Mouse (Mus musculus) lung, embryonic 15.5 days (tissue): Measurements from ENCODE around the gene Shisa8. TPM values are rescaled to one million over a fixed set of nuclear protein-coding genes. Genes with fewer than 3 reads are reported as not detected.

Experiments used
- ATAC-seq: fragments of 200-750 bp; cut with Nextera tagmentation; 2 replicates; pipeline ENCODE4 v1.8.0; 2017; ENCODE audit warnings: moderate number of reproducible peaks, borderline replicate concordance; ENCODE audit not compliant: low FRiP score, low TSS enrichment; ENCODE audit errors: extremely low read depth
- H3K27ac ChIP-seq: fragments of 300-500 bp; sonication (generic); 2 replicates; pipeline ENCODE4 v1.5.1; 2015; ENCODE audit warnings: moderate library complexity, mild to moderate bottlenecking, inconsistent platforms
- H3K27me3 ChIP-seq: fragments of 300-500 bp; sonication (generic); 2 replicates; pipeline ENCODE4 v1.6.1; 2015; ENCODE audit warnings: inconsistent platforms
- H3K36me3 ChIP-seq: fragments of 300-500 bp; sonication (generic); 2 replicates; pipeline ENCODE4 v1.6.1; 2015; ENCODE audit warnings: inconsistent platforms
- H3K4me1 ChIP-seq: fragments of 300-500 bp; sonication (generic); 2 replicates; pipeline ENCODE4 v1.6.1; 2015; ENCODE audit warnings: inconsistent platforms
- H3K4me2 ChIP-seq: fragments of 300-500 bp; sonication (generic); 2 replicates; pipeline ENCODE4 v1.6.1; 2015; ENCODE audit warnings: inconsistent platforms, mild to moderate bottlenecking, moderate library complexity
- H3K4me3 ChIP-seq: fragments of 300-500 bp; sonication (generic); 2 replicates; pipeline ENCODE4 v1.5.1; 2015; ENCODE audit warnings: mild to moderate bottlenecking, inconsistent platforms
- H3K9ac ChIP-seq: fragments of 300-500 bp; sonication (generic); 2 replicates; pipeline ENCODE4 v1.6.1; 2015; ENCODE audit warnings: inconsistent platforms
- H3K9me3 ChIP-seq: fragments of 300-500 bp; sonication (generic); 2 replicates; pipeline ENCODE4 v1.6.1; 2016; ENCODE audit warnings: inconsistent platforms
- WGBS: fragments of 180-500 bp; shearing (Covaris S2); methylation state at CpG from one replicate; pipeline ENCODE4 v1.1.7; 2015; 5-methylcytosine and 5-hydroxymethylcytosine counted together
- polyA plus RNA-seq: library from polyadenylated mRNA; unstranded; fragments of >200 nt; fragmentation: Nextera tagmentation; extraction: Ambion mirVana; gene quantifications from 2 replicates; pipeline ENCODE4 v1.2.1, GENCODE M21; 2015

The Shisa8 gene
- polyA plus RNA-seq, 1 experiment from 2014 or later: 1.3 TPM

DNA sequence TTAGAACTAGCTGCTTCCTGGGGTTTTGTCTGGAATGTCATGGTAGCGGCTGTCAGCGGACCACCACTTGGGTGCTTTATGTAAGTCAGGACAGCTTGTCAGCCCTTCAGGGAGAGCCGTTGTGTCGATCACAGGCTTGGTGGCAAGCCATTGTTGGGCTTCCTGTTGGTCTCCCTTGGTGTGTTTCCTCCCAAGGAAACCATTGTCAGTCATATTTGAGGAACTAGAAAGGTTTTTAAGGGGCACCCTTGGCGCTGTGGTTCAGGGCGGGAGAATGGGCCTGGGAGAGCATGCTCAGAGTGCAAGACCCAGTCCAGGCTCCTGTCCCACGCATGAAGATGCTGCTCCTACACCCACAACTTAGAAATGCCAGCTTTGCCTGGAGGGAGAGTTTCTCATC, 14.3 kb downstream of the Shisa8 start:
- Histone ChIP-seq H3K9me3 (no peaks in the 10 kb centered on the region), H3K4me1 (no peaks in the 10 kb centered on the region), H3K27me3 (no peaks in the 10 kb centered on the region), H3K36me3 (peaks cover 93% of the 10 kb centered on the region), H3K9ac (no peak overlapping the region), H3K27ac (no peak overlapping the region), H3K4me3 (no peak overlapping the region), H3K4me2 (no peak overlapping the region)
- no peak for ATAC-seq
- 88% methylated on average over 7 of the region's 7 CpGs for WGBS

DNA sequence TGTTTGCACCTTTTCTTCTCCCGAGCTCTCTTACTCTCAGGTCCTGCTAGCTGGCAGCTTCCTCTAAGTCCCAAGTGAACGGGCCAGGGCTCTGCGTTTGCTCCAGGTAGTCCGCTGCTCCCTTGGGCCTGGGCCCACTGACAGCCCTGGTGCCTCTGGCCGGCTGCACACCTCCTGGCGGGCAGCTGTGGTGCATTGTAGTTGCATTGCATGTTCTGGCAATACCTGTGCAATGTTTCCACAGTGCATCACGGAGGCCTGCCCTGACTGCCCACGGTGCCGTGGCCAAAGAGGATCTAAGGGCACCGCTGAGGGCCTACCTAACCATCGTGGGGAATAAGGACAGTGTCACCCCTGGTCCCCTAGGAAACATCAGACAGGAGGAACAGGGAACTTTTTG, 14.7 kb downstream of the Shisa8 start:
- no peaks in the 10 kb centered on the region for H3K4me1 ChIP-seq
- H3K36me3 ChIP-seq: peaks cover 93% of the 10 kb centered on the region
- H3K9me3 ChIP-seq: no peaks in the 10 kb centered on the region
- H3K9ac ChIP-seq: no peak overlapping the region
- no peak overlapping the region for H3K4me3 ChIP-seq
- H3K27ac ChIP-seq: no peak overlapping the region
- no peak for ATAC-seq
- no peak overlapping the region for H3K4me2 ChIP-seq
- 94% methylated on average over 11 of the region's 11 CpGs for WGBS
- H3K27me3 ChIP-seq: no peaks in the 10 kb centered on the region

DNA sequence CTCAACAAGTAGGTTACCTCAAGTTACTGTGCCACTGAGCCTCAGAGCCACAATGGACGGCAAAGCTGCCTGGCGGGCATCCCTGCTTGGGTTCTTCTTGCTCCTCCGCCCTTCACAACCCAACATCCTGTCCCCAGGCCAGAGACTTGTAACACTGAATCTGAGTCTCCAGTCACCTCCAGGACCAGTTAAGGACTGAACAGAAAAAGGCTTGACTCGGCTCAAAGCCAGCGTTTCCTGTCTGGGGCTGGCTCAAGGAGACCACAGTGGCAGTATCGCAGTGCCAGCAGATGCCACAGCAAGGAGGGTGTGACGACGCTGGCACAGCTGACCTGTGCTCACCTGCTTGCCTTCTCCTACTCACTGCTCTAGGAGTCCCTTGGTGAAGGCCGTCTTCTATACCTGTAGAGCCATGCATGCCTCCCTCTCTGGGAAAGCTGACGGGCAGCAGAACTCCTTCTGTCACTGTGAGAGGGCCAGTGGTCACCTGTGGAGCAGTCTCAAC, 15.3 kb downstream of the Shisa8 start:
- Histone ChIP-seq H3K4me1 (no peaks in the 10 kb centered on the region), H3K4me3 (no peak overlapping the region), H3K4me2 (no peak overlapping the region), H3K27ac (no peak overlapping the region), H3K9ac (no peak overlapping the region), H3K36me3 (peaks cover 95% of the 10 kb centered on the region), H3K27me3 (no peaks in the 10 kb centered on the region), H3K9me3 (no peaks in the 10 kb centered on the region)
- ATAC-seq: no peak
- WGBS: 95% methylated on average over 10 of the region's 10 CpGs

DNA sequence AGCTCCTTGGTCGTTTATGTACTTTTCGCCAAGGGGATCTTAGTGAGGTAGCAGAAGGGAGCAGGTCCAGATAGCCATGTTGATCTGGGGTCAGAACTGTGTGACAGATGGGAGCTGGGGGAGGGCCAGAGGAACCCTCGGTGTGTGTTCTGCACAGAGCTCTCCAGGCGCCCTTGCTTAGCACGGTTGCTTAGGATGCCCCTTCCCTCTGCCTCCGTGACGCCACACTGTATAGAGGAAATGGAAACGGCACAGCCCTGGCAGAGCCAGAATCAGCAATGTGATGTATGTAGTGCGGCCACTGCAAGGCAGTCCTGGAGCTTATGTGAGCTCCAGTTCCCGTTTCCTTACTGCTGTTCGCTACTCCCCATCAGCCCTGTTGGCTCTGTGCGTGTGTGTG, 16.3 kb downstream of the Shisa8 start:
- H3K4me2 ChIP-seq: no peak overlapping the region
- no peaks in the 10 kb centered on the region for H3K27me3 ChIP-seq
- H3K27ac ChIP-seq: no peak overlapping the region
- H3K4me3 ChIP-seq: no peak overlapping the region
- H3K9ac ChIP-seq: no peak overlapping the region
- 85% methylated on average over 12 of the region's 12 CpGs for WGBS
- H3K36me3 ChIP-seq: peaks cover 95% of the 10 kb centered on the region
- ATAC-seq: no peak
- no peaks in the 10 kb centered on the region for H3K9me3 ChIP-seq
- no peaks in the 10 kb centered on the region for H3K4me1 ChIP-seq

DNA sequence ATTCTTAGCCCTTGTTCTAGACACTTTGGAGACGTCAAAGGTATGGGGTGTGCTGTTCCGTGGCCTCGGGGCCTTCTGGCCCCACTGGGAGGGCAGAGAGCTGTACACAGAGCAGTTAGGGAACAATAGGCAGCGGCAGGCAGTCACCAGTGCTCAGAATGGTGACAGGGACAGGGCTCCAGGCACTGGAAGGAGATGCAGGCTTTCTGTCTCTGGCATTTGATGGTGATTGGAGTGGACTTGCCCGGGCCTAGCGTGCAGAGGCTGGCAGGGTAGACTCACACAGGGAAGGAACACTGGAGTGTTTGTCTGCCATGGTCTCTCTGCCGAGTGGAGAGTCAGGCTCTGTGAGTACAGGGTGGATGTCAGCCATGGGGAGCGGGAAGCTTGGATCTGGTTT, 20.0 kb downstream of the Shisa8 start:
- no peak overlapping the region for H3K27ac ChIP-seq
- H3K4me2 ChIP-seq: no peak overlapping the region
- H3K4me3 ChIP-seq: no peak overlapping the region
- no peak for ATAC-seq
- peaks cover 86% of the 10 kb centered on the region for H3K36me3 ChIP-seq
- WGBS: 89% methylated on average over 8 of the region's 8 CpGs
- H3K27me3 ChIP-seq: no peaks in the 10 kb centered on the region
- H3K4me1 ChIP-seq: no peaks in the 10 kb centered on the region
- H3K9ac ChIP-seq: no peak overlapping the region
- H3K9me3 ChIP-seq: no peaks in the 10 kb centered on the region

DNA sequence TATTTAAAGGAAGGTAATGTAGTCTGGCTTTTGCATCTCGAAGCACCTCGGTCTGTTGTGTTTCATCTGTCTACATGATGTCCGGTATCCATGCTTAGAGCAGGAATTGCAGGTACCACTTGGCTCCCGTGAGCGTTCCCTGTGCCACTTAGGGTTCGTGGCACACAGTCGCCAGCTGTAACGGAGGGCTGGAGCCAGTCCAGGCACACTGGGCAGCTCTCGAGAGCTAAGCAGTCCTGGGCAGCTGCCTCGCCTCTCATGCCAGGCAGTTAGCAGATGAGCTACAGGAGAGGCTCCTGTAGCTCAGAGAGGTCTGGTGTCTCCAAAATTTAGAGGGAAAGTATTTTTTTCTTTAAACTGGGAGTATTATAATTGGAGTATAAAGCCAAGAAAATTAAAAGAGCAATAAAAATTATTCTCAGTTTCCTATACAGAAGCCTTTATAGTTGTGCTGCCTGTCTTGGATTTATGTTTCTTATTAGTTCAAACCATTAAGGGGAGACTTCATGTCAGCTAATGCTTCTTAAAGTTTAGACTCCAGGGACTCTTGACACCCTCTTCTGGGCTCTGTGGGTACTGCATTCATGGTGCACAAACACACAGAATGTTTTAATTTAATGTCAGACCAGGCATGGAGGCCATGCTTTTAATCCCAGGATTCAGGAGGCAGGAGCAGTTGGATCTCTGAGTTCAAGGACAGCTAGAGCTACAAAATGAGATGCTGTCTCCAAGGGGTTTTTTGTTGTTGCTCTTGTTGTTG, 24.0 kb downstream of the Shisa8 start:
- Histone ChIP-seq H3K9ac (no peak overlapping the region), H3K36me3 (peaks cover 86% of the 10 kb centered on the region), H3K4me2 (no peak overlapping the region), H3K27ac (no peak overlapping the region), H3K9me3 (no peaks in the 10 kb centered on the region), H3K27me3 (no peaks in the 10 kb centered on the region), H3K4me3 (no peak overlapping the region), H3K4me1 (no peaks in the 10 kb centered on the region)
- WGBS: 95% methylated on average over 10 of the region's 10 CpGs
- ATAC-seq: no peak

DNA sequence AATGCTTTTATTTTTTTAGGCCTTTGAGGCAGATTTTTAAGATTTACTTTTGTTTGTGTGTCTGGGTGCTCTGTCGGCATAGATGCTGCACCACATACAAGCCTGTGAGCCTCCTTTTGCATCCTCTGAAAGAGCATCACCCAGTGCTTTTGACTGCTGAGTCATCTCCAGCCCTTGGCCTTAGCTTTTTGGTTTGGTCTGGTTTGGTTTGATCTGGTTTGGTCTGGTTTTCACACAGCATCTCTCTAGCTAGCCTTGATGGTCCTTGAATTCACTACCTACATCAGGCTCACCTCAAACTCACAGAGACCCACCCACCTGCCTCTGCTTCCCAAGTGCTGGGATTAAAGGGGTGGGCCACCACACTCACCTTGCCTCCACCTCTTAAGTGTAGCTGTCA, 24.7 kb downstream of the Shisa8 start:
- Histone ChIP-seq H3K36me3 (peaks cover 86% of the 10 kb centered on the region), H3K4me2 (no peak overlapping the region), H3K9me3 (no peaks in the 10 kb centered on the region), H3K4me1 (no peaks in the 10 kb centered on the region), H3K4me3 (no peak overlapping the region), H3K27me3 (no peaks in the 10 kb centered on the region), H3K9ac (no peak overlapping the region), H3K27ac (no peak overlapping the region)
- no peak for ATAC-seq
- WGBS: 91% methylated on average over 1 of the region's 1 CpGs

DNA sequence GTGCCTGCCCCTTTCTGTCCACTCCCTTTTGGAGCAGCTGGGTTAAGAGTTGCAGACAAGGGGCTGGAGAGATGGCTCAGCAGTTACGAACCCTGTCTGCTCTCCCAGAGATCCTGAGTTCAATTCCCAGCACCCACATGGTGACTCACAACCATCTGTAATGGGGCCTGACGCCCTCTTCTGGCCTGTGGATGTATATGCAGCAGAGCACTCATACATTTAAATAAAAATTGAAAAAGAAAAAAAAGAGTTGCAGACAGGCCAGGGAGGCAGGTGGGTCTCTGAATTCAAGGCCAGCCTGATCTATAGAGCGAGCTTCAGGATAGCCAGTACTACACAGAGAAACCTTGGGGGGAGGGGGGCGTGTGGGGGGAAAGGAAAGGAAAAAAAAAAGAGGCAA, 25.2 kb downstream of the Shisa8 start:
- H3K27me3 ChIP-seq: no peaks in the 10 kb centered on the region
- whole genome bisulfite sequencing: 85% methylated on average over 4 of the region's 4 CpGs
- no peaks in the 10 kb centered on the region for H3K9me3 ChIP-seq
- H3K4me2 ChIP-seq: no peak overlapping the region
- no peak overlapping the region for H3K4me3 ChIP-seq
- no peaks in the 10 kb centered on the region for H3K4me1 ChIP-seq
- H3K36me3 ChIP-seq: peaks cover 86% of the 10 kb centered on the region
- H3K27ac ChIP-seq: no peak overlapping the region
- H3K9ac ChIP-seq: no peak overlapping the region
- ATAC-seq: no peak

DNA sequence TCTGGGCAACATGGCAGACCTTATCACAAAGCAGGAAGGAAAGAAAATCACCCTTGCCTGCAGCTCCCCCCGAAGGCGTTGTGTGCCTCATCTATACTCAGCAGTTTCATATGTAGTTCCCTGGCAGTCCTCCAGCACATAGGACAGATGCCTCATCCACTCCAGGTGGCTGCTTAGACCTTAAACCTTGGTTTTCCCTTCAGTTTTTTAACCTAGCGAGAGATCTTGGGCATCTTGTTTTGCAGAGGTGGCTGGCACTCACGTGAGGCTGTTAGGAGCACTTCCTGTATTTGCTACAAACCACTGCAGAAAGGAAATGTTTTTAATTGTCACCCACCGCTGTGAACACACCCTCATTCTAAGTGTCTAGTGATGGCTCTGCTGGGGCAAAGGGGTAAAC, 25.7 kb downstream of the Shisa8 start:
- H3K4me2 ChIP-seq: no peak overlapping the region
- no peak overlapping the region for H3K27ac ChIP-seq
- no peaks in the 10 kb centered on the region for H3K4me1 ChIP-seq
- no peak for ATAC-seq
- H3K27me3 ChIP-seq: no peaks in the 10 kb centered on the region
- peaks cover 86% of the 10 kb centered on the region for H3K36me3 ChIP-seq
- H3K4me3 ChIP-seq: no peak overlapping the region
- WGBS: 82% methylated on average over 5 of the region's 5 CpGs
- H3K9ac ChIP-seq: no peak overlapping the region
- no peaks in the 10 kb centered on the region for H3K9me3 ChIP-seq

DNA sequence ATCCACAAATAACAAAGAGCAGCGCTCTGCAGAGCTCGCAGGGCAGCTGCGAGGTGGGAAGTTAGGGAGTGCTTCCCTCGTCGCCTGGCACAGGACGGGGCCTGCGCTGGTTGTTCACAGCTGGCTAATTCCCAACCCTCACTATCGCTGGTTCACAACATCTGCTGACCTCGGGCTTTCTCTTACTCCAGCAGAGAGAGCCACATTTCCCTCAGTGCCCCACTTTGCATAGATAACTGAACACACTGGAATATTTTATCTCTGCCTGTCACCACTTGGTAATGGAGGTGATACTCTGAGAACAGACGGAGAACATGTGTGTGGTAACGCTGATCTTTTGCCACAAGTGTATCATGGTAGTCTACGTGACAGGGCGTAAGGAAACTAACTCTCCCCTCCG, 26.5 kb downstream of the Shisa8 start:
- no peak for ATAC-seq
- Histone ChIP-seq H3K4me2 (no peak overlapping the region), H3K4me1 (no peaks in the 10 kb centered on the region), H3K9ac (no peak overlapping the region), H3K36me3 (peaks cover 86% of the 10 kb centered on the region), H3K27ac (no peak overlapping the region), H3K9me3 (no peaks in the 10 kb centered on the region), H3K27me3 (no peaks in the 10 kb centered on the region), H3K4me3 (no peak overlapping the region)
- 67% methylated on average over 14 of the region's 14 CpGs for WGBS

DNA sequence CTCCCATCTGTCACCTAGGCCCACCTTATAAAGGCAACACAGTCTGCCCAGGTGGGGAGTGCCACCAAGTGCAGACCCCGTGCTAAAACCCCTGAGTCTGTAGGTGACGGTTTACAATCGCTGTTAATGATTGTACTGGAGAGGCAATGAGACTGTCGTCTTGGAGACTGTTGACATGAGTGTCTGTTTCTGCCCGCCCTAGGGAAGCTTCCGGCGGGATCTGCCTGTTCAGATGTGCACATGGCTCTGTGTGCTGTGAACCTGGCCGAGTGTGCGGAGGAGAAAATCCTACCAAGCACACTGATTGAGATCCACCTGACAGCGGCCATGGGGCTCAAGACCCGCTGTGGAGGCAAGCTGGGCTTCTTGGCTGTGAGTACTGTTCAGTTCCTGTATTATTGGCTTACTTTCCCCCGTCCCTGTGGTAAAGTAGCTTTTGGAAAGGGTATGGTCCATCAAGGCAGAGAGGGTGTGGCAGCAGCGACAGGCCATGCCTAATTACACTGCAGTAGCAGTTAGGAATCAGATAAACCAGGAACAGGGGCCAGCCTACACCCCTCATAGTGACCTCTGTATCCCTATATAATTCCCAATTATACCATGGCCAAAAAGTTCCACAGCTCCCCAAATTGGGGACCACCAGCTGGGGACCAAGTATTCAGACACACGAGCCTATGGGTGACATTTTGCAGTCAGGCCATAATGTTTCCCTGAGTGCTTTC, 27.4 kb downstream of the Shisa8 start:
- Histone ChIP-seq H3K4me1 (no peaks in the 10 kb centered on the region), H3K27ac (no peak overlapping the region), H3K9ac (no peak overlapping the region), H3K27me3 (no peaks in the 10 kb centered on the region), H3K4me2 (no peak overlapping the region), H3K4me3 (no peak overlapping the region), H3K36me3 (peaks cover 94% of the 10 kb centered on the region), H3K9me3 (no peaks in the 10 kb centered on the region)
- no peak for ATAC-seq
- 79% methylated on average over 14 of the region's 14 CpGs for WGBS

DNA sequence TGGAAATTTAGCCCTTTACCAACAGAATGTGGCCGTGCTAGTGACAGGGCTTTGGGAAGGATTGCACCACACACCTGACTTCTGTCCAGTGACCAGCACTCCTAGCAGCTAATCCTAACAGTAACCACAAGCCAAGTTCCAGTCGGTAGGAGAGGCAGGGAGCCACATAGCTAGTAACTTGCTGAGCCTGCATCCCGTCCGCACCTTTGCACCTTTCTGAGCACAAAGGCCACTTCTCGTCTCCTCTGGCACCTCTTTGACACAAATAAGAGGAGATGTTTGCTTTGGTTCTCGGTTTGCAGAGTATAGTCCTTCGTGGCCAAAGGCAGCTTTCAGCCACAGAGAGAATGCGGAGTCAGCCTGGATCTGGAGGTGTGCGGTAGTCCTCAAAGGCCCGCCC, 28.0 kb downstream of the Shisa8 start:
- no peaks in the 10 kb centered on the region for H3K4me1 ChIP-seq
- H3K4me2 ChIP-seq: no peak overlapping the region
- no peak overlapping the region for H3K27ac ChIP-seq
- no peak for ATAC-seq
- H3K36me3 ChIP-seq: peaks cover 100% of the 10 kb centered on the region
- H3K27me3 ChIP-seq: no peaks in the 10 kb centered on the region
- 79% methylated on average over 10 of the region's 10 CpGs for WGBS
- H3K4me3 ChIP-seq: no peak overlapping the region
- H3K9me3 ChIP-seq: no peaks in the 10 kb centered on the region
- no peak overlapping the region for H3K9ac ChIP-seq
